Mouse (Mus musculus) neural tube, embryonic 12.5 days (tissue): Measurements from ENCODE around the gene Nos3. TPM values are rescaled to one million over a fixed set of nuclear protein-coding genes. Genes with fewer than 3 reads are reported as not detected.

ENCODE experiments used
- ATAC-seq: fragments of 200-750 bp; cut with Nextera tagmentation; 2 replicates; pipeline ENCODE4 v1.8.0; 2017; ENCODE audit warnings: low read depth, mild to moderate bottlenecking, moderate TSS enrichment, moderate library complexity; ENCODE audit not compliant: low FRiP score
- H3K27ac ChIP-seq: fragments of 300-500 bp; sonication (generic); 2 replicates; pipeline ENCODE4 v1.5.1; 2016
- H3K27me3 ChIP-seq: fragments of 300-500 bp; sonication (generic); replicated peaks from 2 replicates; pipeline ENCODE4 v1.6.1; 2016; ENCODE audit warnings: mild to moderate bottlenecking
- H3K36me3 ChIP-seq: fragments of 300-500 bp; sonication (generic); 2 replicates; pipeline ENCODE4 v1.6.1; 2016; ENCODE audit warnings: mild to moderate bottlenecking
- H3K4me1 ChIP-seq: fragments of 300-500 bp; sonication (generic); 2 replicates; pipeline ENCODE4 v1.6.1; 2016
- H3K4me2 ChIP-seq: fragments of 300-500 bp; sonication (generic); replicated peaks from 2 replicates; pipeline ENCODE4 v1.6.1; 2016; ENCODE audit warnings: mild to moderate bottlenecking
- H3K4me3 ChIP-seq: fragments of 300-500 bp; sonication (generic); 2 replicates; pipeline ENCODE4 v1.5.1; 2016
- H3K9ac ChIP-seq: fragments of 300-500 bp; sonication (generic); 2 replicates; pipeline ENCODE4 v1.6.1; 2016; ENCODE audit warnings: mild to moderate bottlenecking
- H3K9me3 ChIP-seq: fragments of 300-500 bp; sonication (generic); 2 replicates; pipeline ENCODE4 v1.6.1; 2016; ENCODE audit warnings: mild to moderate bottlenecking
- WGBS: fragments of 180-500 bp; shearing (Covaris S2); methylation state at CpG from one replicate; pipeline ENCODE4 v1.1.7; 2016; 5-methylcytosine and 5-hydroxymethylcytosine counted together
- polyA plus RNA-seq: library from polyadenylated mRNA; unstranded; fragments of >200 nt; fragmentation: Nextera tagmentation; extraction: Ambion mirVana; gene quantifications from 2 replicates; pipeline ENCODE4 v1.2.1, GENCODE M21; 2016

Nos3 gene
- polyA plus RNA-seq, 1 experiment from 2014 or later, result 9.4 TPM

DNA sequence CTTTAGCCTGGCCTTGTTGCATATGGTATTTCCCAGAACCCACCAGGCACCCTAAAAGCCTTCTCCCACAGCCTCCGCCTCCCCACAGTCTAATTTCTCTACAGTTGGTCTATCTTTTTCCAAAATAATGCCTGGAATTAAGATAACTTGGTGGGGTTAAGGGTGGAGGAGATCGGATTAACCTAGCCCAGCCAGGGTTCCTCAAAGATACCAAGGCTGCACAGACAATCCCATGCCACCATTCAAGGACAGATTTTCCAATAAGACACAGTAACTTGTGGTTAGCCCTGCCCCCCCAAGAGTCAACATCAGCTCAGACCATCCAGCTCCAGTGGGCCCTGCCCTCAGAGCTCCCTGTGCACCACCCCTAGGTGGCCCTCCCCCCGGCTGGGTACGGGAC, 15.9 kb downstream of the Nos3 start:
- Histone ChIP-seq H3K27me3 (peaks cover 9% of the 10 kb centered on the region; the same call in 1 of the 2 replicates), H3K27ac (no peak overlapping the region), H3K36me3 (no peaks in the 10 kb centered on the region), H3K9me3 (no peaks in the 10 kb centered on the region), H3K4me1 (peaks cover 11% of the 10 kb centered on the region), H3K4me3 (no peak overlapping the region), H3K4me2 (no peak overlapping the region), H3K9ac (no peak overlapping the region)
- WGBS, result 95% methylated on average over 4 of the region's 4 CpGs
- ATAC-seq, result no peak

DNA sequence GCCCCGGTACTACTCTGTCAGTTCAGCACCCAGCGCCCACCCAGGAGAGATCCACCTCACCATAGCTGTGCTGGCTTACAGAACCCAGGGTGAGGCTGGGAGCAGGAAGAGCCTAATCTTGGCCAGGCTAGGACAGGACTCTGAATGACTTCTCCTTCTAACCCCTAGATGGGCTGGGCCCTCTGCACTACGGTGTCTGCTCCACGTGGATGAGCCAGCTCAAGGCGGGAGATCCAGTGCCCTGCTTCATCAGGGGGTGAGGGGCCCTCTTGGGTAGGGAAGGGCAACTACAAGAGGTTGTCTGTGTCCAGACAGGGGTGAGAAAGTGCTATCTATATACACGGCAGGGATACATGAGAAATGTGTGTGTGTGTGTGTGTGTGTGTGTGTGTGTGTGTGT, 16.9 kb downstream of the Nos3 start:
- Histone ChIP-seq H3K27ac (no peak overlapping the region), H3K36me3 (no peaks in the 10 kb centered on the region), H3K4me2 (no peak overlapping the region), H3K9ac (no peak overlapping the region), H3K4me1 (peaks cover 11% of the 10 kb centered on the region), H3K9me3 (no peaks in the 10 kb centered on the region), H3K27me3 (peaks cover 19% of the 10 kb centered on the region), H3K4me3 (no peak overlapping the region)
- 76% methylated on average over 6 of the region's 6 CpGs for WGBS
- no peak for ATAC-seq

DNA sequence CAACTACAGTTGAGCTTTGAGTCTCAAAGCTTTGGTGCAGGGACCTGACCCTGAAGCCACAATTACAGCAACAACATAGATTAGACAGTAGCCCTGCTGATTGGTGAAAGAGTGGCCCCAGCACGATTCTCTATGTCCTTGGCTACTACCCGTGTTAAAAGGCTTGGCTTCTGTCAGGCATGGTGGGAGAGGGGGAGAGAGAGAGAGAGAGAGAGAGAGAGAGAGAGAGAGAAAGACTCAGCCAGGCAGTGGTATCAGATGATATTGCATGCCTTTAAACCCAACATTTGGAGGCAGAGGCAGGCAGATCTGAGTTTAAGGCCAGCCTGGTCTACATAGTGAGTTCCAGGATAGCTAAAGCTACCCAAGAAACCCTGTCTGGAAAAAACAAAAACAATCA, 17.4 kb downstream of the Nos3 start:
- Histone ChIP-seq H3K27me3 (peaks cover 24% of the 10 kb centered on the region), H3K9ac (no peak overlapping the region), H3K4me1 (peaks cover 14% of the 10 kb centered on the region), H3K27ac (no peak overlapping the region), H3K36me3 (no peaks in the 10 kb centered on the region), H3K4me3 (no peak overlapping the region), H3K9me3 (no peaks in the 10 kb centered on the region), H3K4me2 (no peak overlapping the region)
- WGBS, result 68% methylated on average over 2 of the region's 2 CpGs
- ATAC-seq, result no peak

DNA sequence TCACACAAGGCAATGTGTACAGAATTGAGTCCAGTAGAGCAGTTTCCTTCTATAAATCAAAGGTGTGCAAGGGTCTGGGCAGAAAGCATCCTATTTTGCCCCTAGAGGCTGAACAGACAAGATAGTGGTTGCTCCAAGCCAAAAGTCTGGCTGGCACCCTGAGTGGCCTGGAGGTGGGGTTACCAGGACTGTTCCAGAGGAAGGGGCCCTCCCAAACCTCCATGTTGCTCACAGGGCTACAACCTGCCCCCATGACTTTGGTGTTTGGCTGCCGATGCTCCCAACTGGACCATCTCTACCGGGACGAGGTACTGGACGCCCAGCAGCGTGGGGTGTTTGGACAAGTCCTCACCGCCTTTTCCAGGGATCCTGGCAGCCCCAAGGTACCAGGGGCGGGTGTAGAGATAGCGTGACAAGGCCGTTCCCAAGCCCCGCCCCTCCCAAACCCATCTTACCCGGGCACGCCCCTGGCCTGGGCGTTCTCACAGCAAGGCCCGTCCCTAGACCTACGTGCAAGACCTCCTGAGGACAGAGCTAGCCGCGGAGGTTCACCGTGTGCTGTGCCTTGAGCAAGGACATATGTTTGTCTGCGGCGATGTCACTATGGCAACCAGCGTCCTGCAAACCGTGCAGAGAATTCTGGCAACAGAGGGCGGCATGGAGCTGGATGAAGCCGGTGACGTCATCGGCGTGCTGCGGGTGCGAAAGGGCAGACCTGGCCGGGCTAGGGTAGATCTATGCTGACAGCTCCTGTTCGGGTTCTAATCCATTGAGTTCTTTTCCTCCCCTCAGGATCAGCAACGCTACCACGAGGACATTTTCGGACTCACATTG, 18.6 kb downstream of the Nos3 start:
- Histone ChIP-seq H3K27ac (no peak overlapping the region; the same call in 1 of the 2 replicates), H3K4me2 (peak overlapping the region; percentile 75), H3K36me3 (no peaks in the 10 kb centered on the region), H3K27me3 (peaks cover 37% of the 10 kb centered on the region), H3K9ac (peak overlapping the region; percentile 53), H3K4me1 (peaks cover 27% of the 10 kb centered on the region), H3K9me3 (no peaks in the 10 kb centered on the region), H3K4me3 (peak overlapping the region; percentile 45)
- WGBS, result under 1% methylated on average over 34 of the region's 34 CpGs
- peak; percentile 87 for ATAC-seq

DNA sequence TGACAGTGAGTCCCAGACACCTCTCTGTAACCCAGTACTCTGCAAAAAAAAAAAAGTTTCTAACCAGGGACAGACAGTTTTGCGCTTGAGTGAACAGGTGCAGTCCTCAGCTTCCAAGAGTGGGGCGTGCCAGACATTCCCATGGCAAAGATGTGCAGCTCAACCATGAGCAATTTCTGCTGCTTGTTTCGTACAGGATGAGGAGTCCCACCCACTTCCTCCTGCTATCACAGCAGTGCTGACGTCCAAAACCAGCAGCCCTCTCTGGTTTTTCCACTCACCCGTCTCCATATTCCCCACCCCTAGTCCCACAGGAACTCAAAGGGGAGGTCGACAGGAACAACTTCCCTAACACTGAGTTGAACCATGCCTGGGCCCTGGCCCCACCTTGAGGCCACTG, 19.8 kb downstream of the Nos3 start:
- Histone ChIP-seq H3K9ac (no peak overlapping the region), H3K27me3 (peaks cover 42% of the 10 kb centered on the region), H3K4me3 (no peak overlapping the region), H3K4me1 (peaks cover 30% of the 10 kb centered on the region), H3K27ac (no peak overlapping the region), H3K9me3 (no peaks in the 10 kb centered on the region), H3K36me3 (no peaks in the 10 kb centered on the region), H3K4me2 (no peak overlapping the region)
- WGBS, result 66% methylated on average over 6 of the region's 6 CpGs
- no peak for ATAC-seq

DNA sequence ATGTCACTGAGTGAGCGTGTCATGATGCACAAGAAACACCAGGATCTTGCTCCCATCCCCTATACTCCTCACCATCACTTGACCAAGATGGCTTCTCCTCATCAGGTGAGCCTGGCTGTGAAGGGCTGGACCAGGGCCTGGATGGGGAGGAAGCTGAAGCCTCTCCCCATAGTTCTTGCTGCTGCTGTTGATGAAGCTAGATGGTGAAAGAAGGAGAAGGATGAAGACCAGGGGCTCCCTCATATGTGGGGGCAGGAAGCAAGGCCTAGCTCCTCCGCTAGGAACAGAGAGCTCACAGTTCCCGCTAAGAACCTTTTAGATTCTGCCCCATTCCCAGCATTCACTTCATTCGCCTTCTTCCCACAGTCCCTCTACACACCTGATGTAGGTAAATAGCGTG, 20.8 kb downstream of the Nos3 start:
- no peak for ATAC-seq
- no peak overlapping the region for H3K4me2 ChIP-seq
- H3K9ac ChIP-seq, result no peak overlapping the region
- WGBS, result 93% methylated on average over 5 of the region's 5 CpGs
- peaks cover 42% of the 10 kb centered on the region for H3K27me3 ChIP-seq
- no peak overlapping the region for H3K27ac ChIP-seq
- H3K4me3 ChIP-seq, result no peak overlapping the region
- H3K36me3 ChIP-seq, result no peaks in the 10 kb centered on the region
- no peaks in the 10 kb centered on the region for H3K9me3 ChIP-seq
- peaks cover 30% of the 10 kb centered on the region for H3K4me1 ChIP-seq

DNA sequence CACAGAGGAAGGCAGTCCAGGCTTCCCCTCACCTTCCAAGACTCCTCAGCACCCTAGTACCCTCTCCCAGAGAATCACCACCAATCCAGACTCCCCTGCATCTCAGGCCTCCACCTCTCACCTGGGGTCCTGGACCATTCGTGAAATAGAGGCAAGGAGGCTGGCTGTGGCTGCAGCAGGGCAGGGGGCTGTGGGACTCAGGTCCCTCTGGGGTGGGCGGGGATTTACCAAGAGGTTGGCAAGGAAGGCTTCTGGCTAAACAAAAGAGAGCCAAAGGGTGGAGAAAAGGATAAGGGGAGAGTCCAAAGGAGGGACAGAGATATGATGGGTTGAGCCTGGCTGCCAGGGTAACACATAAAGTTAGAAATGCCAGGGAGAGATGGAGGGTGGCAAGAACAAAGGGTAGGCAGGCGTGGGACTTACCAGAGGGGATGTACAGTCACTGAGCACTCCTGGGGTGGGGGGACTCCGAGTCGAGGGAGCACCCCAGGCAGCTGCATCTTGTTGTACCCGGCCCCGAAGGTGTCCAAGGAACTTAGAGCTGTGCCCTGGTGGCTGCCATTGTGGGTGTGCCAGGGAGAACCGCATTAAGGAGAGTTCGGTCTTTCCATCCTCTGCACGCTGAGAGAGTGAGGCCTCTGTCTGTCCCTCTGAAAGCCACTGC, 21.4 kb downstream of the Nos3 start:
- Histone ChIP-seq H3K27ac (no peak overlapping the region), H3K9ac (no peak overlapping the region), H3K27me3 (peaks cover 42% of the 10 kb centered on the region), H3K4me3 (no peak overlapping the region), H3K4me1 (peaks cover 30% of the 10 kb centered on the region), H3K4me2 (no peak overlapping the region), H3K36me3 (no peaks in the 10 kb centered on the region), H3K9me3 (no peaks in the 10 kb centered on the region)
- 84% methylated on average over 10 of the region's 10 CpGs for WGBS
- ATAC-seq, result no peak

DNA sequence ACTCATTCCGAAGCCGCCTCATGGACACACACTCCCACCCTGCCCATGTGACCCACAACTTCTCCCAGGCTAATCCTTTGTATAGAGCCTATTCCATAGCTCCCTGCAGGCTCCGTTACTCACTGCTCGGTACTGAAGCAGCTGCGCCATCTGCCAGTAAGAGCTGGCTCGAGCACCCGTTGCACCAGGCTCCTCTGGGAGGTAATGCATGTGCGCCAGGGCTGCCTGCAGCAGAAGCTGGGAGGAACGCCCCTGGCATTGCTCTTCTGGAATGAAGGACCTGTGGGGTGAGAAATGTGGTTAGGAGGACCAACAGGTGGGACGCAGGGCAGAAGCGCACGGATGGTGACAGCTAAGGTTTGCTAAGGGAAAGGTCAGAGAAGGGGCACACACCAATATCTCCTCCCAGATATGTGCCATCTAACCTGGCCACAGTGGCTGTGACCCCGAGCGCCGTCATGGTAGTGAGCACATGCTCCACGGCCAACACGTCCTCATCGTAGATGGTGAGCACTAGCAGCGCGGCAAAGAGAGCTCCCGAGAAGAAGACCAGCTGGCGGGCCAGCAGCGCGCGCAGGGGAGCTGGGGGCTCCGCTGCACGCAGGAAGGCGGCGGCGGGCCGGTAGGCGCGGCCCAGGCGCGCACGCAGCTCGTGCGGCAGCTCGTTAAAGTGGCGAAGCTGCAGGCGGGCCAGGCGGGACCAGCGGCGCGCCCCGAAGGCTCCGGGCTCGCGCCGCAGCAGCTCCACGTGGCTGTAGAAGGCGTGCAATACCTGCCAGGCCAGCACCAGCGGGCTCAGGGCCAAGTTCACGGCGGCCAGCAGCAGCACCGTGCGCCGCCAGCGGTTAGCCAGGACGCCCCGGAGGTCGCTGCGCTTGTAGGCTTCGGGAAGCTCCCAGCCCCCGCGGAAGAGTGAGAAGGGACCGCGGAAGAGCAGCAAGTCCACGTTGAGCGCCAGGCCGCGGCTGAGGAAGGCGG, 22.9 kb downstream of the Nos3 start:
- Histone ChIP-seq H3K9ac (peak overlapping the region; percentile 54), H3K9me3 (no peaks in the 10 kb centered on the region), H3K4me3 (peak overlapping the region; percentile 40), H3K4me1 (peaks cover 30% of the 10 kb centered on the region), H3K36me3 (no peaks in the 10 kb centered on the region), H3K27me3 (peaks cover 39% of the 10 kb centered on the region), H3K4me2 (peak overlapping the region; percentile 95), H3K27ac (0 out of 2 replicates have a peak overlapping the region, but pooled peaks have one; percentile 12)
- ATAC-seq, result peak; percentile 52
- WGBS, result under 1% methylated on average over 73 of the region's 73 CpGs

DNA sequence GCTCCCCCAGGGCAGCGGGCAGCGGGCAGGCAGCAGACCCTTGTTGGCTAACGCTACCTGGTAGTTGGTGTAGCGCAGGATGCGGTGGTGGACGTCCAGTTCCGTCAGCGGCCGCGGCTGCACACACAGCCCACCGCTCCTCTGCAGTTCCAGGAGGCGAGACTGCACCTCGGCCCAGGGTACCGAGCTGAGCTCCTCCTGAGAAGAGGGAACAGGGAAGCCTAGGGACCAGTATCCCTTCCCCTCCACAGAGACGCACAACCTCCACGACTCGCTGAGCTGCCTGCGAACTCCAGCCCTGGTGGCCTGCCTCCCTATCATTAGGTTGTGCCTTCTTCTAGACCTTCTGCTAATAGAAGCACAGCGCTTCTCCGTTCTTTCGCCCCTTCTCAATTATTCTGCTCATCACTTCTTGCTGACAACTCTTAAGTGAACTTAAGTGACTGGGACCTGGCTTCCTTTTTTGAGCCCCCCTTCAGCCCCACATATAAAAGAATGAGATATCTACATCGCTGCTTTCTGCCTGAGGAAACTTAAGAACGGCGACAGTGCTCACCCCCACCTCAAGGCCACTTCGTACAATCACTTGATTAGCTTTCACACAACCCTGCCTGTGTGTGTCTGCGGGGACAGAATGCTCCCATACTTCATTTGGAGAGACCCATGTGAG, 23.8 kb downstream of the Nos3 start:
- Histone ChIP-seq H3K4me1 (peaks cover 23% of the 10 kb centered on the region), H3K9ac (peak overlapping the region; percentile 54), H3K36me3 (no peaks in the 10 kb centered on the region), H3K9me3 (no peaks in the 10 kb centered on the region), H3K4me3 (peak overlapping the region; percentile 40), H3K27me3 (peaks cover 39% of the 10 kb centered on the region), H3K27ac (0 out of 2 replicates have a peak overlapping the region, but pooled peaks have one; percentile 12), H3K4me2 (peak overlapping the region; percentile 95)
- ATAC-seq, result no peak
- 25% methylated on average over 26 of the region's 26 CpGs for WGBS

DNA sequence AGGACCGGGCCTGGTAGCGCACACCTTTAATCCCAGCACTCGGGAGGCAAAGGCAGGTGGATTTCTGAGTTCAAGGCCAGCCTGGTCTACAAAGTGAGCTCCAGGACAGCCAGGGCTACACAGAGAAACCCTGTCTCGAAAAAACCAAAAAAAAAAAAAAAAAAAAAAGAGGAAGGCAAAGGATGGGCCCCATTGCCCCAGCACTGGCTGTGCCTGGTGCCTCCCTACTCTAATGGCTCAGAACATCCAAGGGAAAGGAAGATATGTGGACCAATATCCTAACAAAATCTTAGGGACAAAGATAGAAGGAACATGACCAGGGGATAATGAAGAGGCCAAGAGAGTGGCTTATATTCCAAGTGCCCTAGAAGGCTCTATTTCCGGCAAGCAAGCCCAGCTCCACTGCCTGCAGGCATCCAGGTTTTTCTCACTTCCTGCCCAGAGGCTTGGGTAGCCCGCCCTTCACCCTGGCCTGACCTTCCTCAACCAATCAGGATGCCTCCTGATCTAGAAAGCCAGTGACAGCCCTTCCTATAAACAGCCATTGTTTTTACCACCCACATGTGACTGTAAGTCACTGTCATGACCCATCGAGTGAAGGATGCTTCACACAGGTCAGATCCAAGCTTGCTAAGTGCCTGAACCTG, 24.5 kb downstream of the Nos3 start:
- H3K36me3 ChIP-seq, result no peaks in the 10 kb centered on the region
- H3K27me3 ChIP-seq, result peaks cover 39% of the 10 kb centered on the region
- ATAC-seq, result no peak
- H3K9ac ChIP-seq, result no peak overlapping the region
- H3K9me3 ChIP-seq, result no peaks in the 10 kb centered on the region
- no peak overlapping the region for H3K27ac ChIP-seq
- 0 out of 2 replicates have a peak overlapping the region, but pooled peaks have one; percentile 95 for H3K4me2 ChIP-seq
- WGBS, result 52% methylated on average over 7 of the region's 7 CpGs
- H3K4me1 ChIP-seq, result peaks cover 20% of the 10 kb centered on the region
- no peak overlapping the region for H3K4me3 ChIP-seq

DNA sequence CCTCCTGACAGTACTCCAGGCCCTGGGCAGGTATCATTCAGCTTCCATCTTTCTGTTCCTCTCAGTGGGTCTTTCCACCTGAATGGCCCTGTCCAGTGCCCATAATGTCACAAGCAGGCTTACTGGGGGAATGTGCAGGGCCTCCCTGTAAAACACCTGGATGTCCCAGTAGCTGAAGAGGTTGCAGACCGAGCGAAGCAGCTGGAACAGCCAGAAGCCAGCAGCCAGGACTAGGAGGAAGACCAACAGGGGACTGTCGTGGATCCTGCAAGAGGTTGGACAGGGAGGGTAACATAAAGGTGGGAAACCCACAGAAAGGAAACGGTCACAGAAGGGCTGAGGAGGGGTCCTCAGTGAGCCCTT, 25.0 kb downstream of the Nos3 start:
- no peak for ATAC-seq
- Histone ChIP-seq H3K9ac (no peak overlapping the region), H3K4me1 (peaks cover 20% of the 10 kb centered on the region), H3K36me3 (no peaks in the 10 kb centered on the region), H3K27ac (no peak overlapping the region), H3K4me2 (no peak overlapping the region), H3K27me3 (peaks cover 39% of the 10 kb centered on the region), H3K4me3 (no peak overlapping the region), H3K9me3 (no peaks in the 10 kb centered on the region)
- 85% methylated on average over 4 of the region's 4 CpGs for WGBS
